Mouse (Mus musculus) MEL (cell line): Measurements from ENCODE around the gene 4931429L15Rik. TPM values are rescaled to one million over a fixed set of nuclear protein-coding genes. Genes with fewer than 3 reads are reported as not detected.

Experiments used
- DNase-seq: peaks from one replicate; pipeline ENCODE4 v3.0.0; 2011; ENCODE audit warnings: low read depth, low spot score
- H3K27ac ChIP-seq: 2 replicates; pipeline ENCODE4 v1.5.1; 2012; ENCODE audit warnings: low read depth, mild to moderate bottlenecking, control low read depth, low read length, moderate library complexity; ENCODE audit not compliant: control insufficient read depth
- H3K27me3 ChIP-seq, 2 experiments: fragments of 150-350 bp in 1 of 2; sonication (generic) in 1 of 2; 2 replicates each; pipeline ENCODE4 v1.6.1; 2012; ENCODE audit warnings: low read length in 2 of 2, mild to moderate bottlenecking in 2 of 2, improper control_type of control experiment in 1 of 2, moderate library complexity in 1 of 2; ENCODE audit not compliant: insufficient read depth in 2 of 2, control insufficient read depth in 1 of 2
- H3K36me3 ChIP-seq, 2 experiments: 2 replicates each; pipeline ENCODE4 v1.6.1; 2012 to 2014; ENCODE audit warnings: low read length in 2 of 2, improper control_type of control experiment in 1 of 2, inconsistent platforms in 1 of 2, mild to moderate bottlenecking in 1 of 2; ENCODE audit not compliant: insufficient read depth in 2 of 2, control insufficient read depth in 1 of 2
- H3K4me1 ChIP-seq, 2 experiments: fragments of 150-350 bp in 1 of 2; sonication (generic) in 1 of 2; 2 replicates each; pipeline ENCODE4 v1.6.1; 2012; ENCODE audit warnings: low read length in 2 of 2, improper control_type of control experiment in 1 of 2, mild to moderate bottlenecking in 1 of 2; ENCODE audit not compliant: insufficient read depth in 2 of 2, control insufficient read depth in 1 of 2
- H3K4me3 ChIP-seq, 2 experiments: fragments of 150-350 bp in 1 of 2; sonication (generic) in 1 of 2; 2 replicates each; pipeline ENCODE4 v1.5.1; 2012; ENCODE audit warnings: low read depth in 2 of 2, low read length in 2 of 2, mild to moderate bottlenecking in 2 of 2, moderate library complexity in 2 of 2, control low read depth in 1 of 2, improper control_type of control experiment in 1 of 2; ENCODE audit not compliant: control insufficient read depth in 1 of 2, insufficient read depth in 1 of 2
- H3K79me2 ChIP-seq: 2 replicates; pipeline ENCODE4 v1.6.1; 2012; ENCODE audit warnings: mild to moderate bottlenecking, low read length, moderate library complexity; ENCODE audit not compliant: control insufficient read depth, poor library complexity, insufficient read depth
- H3K9ac ChIP-seq: 2 replicates; pipeline ENCODE4 v1.6.1; 2012; ENCODE audit warnings: low read depth, mild to moderate bottlenecking, control low read depth, low read length, moderate library complexity; ENCODE audit not compliant: control insufficient read depth, poor library complexity, severe bottlenecking
- H3K9me3 ChIP-seq: fragments of 150-350 bp; sonication (generic); replicated peaks from 2 replicates; pipeline ENCODE4 v1.6.1; 2012; ENCODE audit warnings: mild to moderate bottlenecking, low read length, improper control_type of control experiment, moderate library complexity; ENCODE audit not compliant: insufficient read depth
- BHLHE40 ChIP-seq: IDR thresholded peaks from 2 replicates; pipeline ENCODE4 v1.6.1; 2012; ENCODE audit warnings: low read depth, mild to moderate bottlenecking, inconsistent platforms, low read length, improper control_type of control experiment, borderline replicate concordance
- CHD1 ChIP-seq: IDR thresholded peaks from 2 replicates; pipeline ENCODE4 v1.6.1; 2012; ENCODE audit warnings: low read depth, mild to moderate bottlenecking, inconsistent platforms, low read length, improper control_type of control experiment
- GABPA ChIP-seq: IDR thresholded peaks from 2 replicates; pipeline ENCODE4 v1.6.1; 2012; ENCODE audit warnings: low read depth, mild to moderate bottlenecking, inconsistent platforms, low read length, improper control_type of control experiment, moderate library complexity
- GATA1 ChIP-seq: IDR thresholded peaks from 2 replicates; pipeline ENCODE4 v1.6.1; 2011; ENCODE audit warnings: low read depth, low read length, improper control_type of control experiment
- MAX ChIP-seq: IDR thresholded peaks from 2 replicates; pipeline ENCODE4 v1.6.1; 2011; ENCODE audit warnings: low read length, improper control_type of control experiment
- MXI1 ChIP-seq: IDR thresholded peaks from 2 replicates; pipeline ENCODE4 v1.6.1; 2011; ENCODE audit warnings: mild to moderate bottlenecking, low read depth, low read length, improper control_type of control experiment
- MYC ChIP-seq: IDR thresholded peaks from 2 replicates; pipeline ENCODE4 v1.6.1; 2011; ENCODE audit warnings: low read depth, mild to moderate bottlenecking, low read length, improper control_type of control experiment, moderate library complexity
- NRF1 ChIP-seq: IDR thresholded peaks from 2 replicates; pipeline ENCODE4 v1.6.1; 2014; ENCODE audit warnings: low read depth, mild to moderate bottlenecking, inconsistent platforms, low read length, improper control_type of control experiment, moderate library complexity; ENCODE audit not compliant: poor library complexity, insufficient read depth, severe bottlenecking
- POLR2A ChIP-seq, 2 experiments: IDR thresholded peaks; 2 replicates each; pipeline ENCODE4 v1.6.1; 2011 to 2012; ENCODE audit warnings: low read length in 2 of 2, mild to moderate bottlenecking in 2 of 2, control low read depth in 1 of 2, improper control_type of control experiment in 1 of 2, low read depth in 1 of 2, moderate library complexity in 1 of 2; ENCODE audit not compliant: control insufficient read depth in 1 of 2, insufficient read depth in 1 of 2, poor library complexity in 1 of 2
- POLR2AphosphoS2 ChIP-seq: IDR thresholded peaks from 2 replicates; pipeline ENCODE4 v1.6.1; 2011; ENCODE audit warnings: low read length, improper control_type of control experiment
- POLR2AphosphoS5 ChIP-seq: IDR thresholded peaks from 2 replicates; pipeline ENCODE4 v1.6.1; 2012; ENCODE audit warnings: low read depth, borderline replicate concordance, mild to moderate bottlenecking, inconsistent platforms, low read length, moderate library complexity, mixed read lengths
- RAD21 ChIP-seq: IDR thresholded peaks from 2 replicates; pipeline ENCODE4 v1.6.1; 2011; ENCODE audit warnings: mild to moderate bottlenecking, low read depth, low read length, improper control_type of control experiment
- RCOR1 ChIP-seq: IDR thresholded peaks from 2 replicates; pipeline ENCODE4 v1.6.1; 2012; ENCODE audit warnings: low read depth, mild to moderate bottlenecking, inconsistent platforms, low read length, improper control_type of control experiment
- SIN3A ChIP-seq: IDR thresholded peaks from 2 replicates; pipeline ENCODE4 v1.6.1; 2012; ENCODE audit warnings: low read length, improper control_type of control experiment, inconsistent platforms
- SMC3 ChIP-seq: IDR thresholded peaks from 2 replicates; pipeline ENCODE4 v1.6.1; 2011; ENCODE audit warnings: low read depth, low read length, improper control_type of control experiment
- TAL1 ChIP-seq: IDR thresholded peaks from 2 replicates; pipeline ENCODE4 v1.6.1; 2012; ENCODE audit warnings: mild to moderate bottlenecking, inconsistent platforms, low read length, moderate library complexity, mixed read lengths
- TCF12 ChIP-seq: IDR thresholded peaks from 2 replicates; pipeline ENCODE4 v1.6.1; 2014; ENCODE audit warnings: low read depth, mild to moderate bottlenecking, inconsistent platforms, low read length, improper control_type of control experiment, moderate library complexity
- UBTF ChIP-seq: IDR thresholded peaks from 2 replicates; pipeline ENCODE4 v1.6.1; 2012; ENCODE audit warnings: low read depth, mild to moderate bottlenecking, inconsistent platforms, low read length, improper control_type of control experiment, moderate library complexity, borderline replicate concordance; ENCODE audit not compliant: insufficient read depth
- USF1 ChIP-seq: IDR thresholded peaks from 2 replicates; pipeline ENCODE4 v1.6.1; 2014; ENCODE audit warnings: low read depth, mild to moderate bottlenecking, inconsistent platforms, low read length, improper control_type of control experiment, moderate library complexity
- ZC3H11A ChIP-seq: IDR thresholded peaks from 2 replicates; pipeline ENCODE4 v1.6.1; 2012; ENCODE audit warnings: low read depth, mild to moderate bottlenecking, inconsistent platforms, low read length, improper control_type of control experiment
- ZKSCAN1 ChIP-seq: IDR thresholded peaks from 2 replicates; pipeline ENCODE4 v1.6.1; 2012; ENCODE audit warnings: low read depth, mild to moderate bottlenecking, inconsistent platforms, low read length, improper control_type of control experiment, moderate library complexity
- ZNF384 ChIP-seq: IDR thresholded peaks from 2 replicates; pipeline ENCODE4 v1.6.1; 2012; ENCODE audit warnings: low read depth, mild to moderate bottlenecking, inconsistent platforms, low read length, improper control_type of control experiment
- polyA plus RNA-seq, 2 experiments: library from polyadenylated mRNA; stranded (reverse) in 1 of 2; unstranded in 1 of 2; fragments of >175 nt in 1 of 2; fragments of >200 nt in 1 of 2; gene quantifications; 2 replicates each; pipeline versions ENCODE4 v1.2.1 to v1.2.4; 2012; ENCODE audit warnings: low replicate concordance in 2 of 2, low read depth in 1 of 2; ENCODE audit not compliant: insufficient read length in 2 of 2, insufficient read depth in 1 of 2, missing spikeins in 1 of 2
- total RNA-seq: library from RNA; depleted of rRNA; stranded (reverse); fragments of 300-350 nt; gene quantifications from 2 replicates; pipeline ENCODE4 v1.2.3, GENCODE M21; 2012

The 4931429L15Rik gene
- total and polyA plus RNA-seq, 3 experiments = not detected

DNA sequence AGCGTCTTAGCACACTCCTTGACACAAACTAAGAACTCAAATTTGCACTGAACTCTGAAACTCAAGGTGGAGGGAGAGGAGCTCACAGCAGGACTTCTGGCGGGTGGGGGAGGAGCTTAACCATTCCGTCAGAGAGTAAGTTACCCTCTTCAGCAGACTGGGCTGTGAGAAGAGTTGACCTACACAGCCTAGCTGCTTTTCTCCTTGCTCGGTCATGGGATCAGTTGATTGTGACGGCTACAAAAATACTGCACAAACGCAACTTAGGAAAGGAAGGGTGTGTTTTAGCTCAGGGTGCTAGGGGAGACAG, 10.8 kb upstream of the 4931429L15Rik start:
- TF ChIP-seq UBTF (no peak), ZC3H11A (no peak), TCF12 (no peak), RAD21 (no peak), POLR2AphosphoS5 (no peak), CHD1 (no peak), MXI1 (no peak), BHLHE40 (no peak), GATA1 (no peak), NRF1 (no peak), ZNF384 (no peak), MYC (no peak), SMC3 (no peak), GABPA (no peak)
- Histone ChIP-seq H3K4me1 (no peaks in the 10 kb centered on the region), H3K9ac (no peak overlapping the region), H3K27me3 (peaks cover 0 to 5% of the 10 kb centered on the region in 2 experiments; a peak in 2 of 4 replicates), H3K36me3 (no peaks in the 10 kb centered on the region), H3K79me2 (no peaks in the 10 kb centered on the region), H3K4me3 (no peak overlapping the region), H3K9me3 (no peaks in the 10 kb centered on the region), H3K27ac (no peak overlapping the region)
- DNase-seq = no peak

GRCm38 (mm10) chr9:46329801-46330585, 10.2 kb upstream of the 4931429L15Rik start:
- Histone ChIP-seq H3K79me2 (no peaks in the 10 kb centered on the region), H3K36me3 (no peaks in the 10 kb centered on the region), H3K27me3 (peaks cover under 1 to 8% of the 10 kb centered on the region in 2 experiments; a peak in 3 of 4 replicates), H3K4me1 (no peaks in the 10 kb centered on the region), H3K4me3 (no peak overlapping the region), H3K27ac (no peak overlapping the region), H3K9ac (no peak overlapping the region), H3K9me3 (no peaks in the 10 kb centered on the region)
- TF ChIP-seq SMC3 (no peak), POLR2AphosphoS2 (no peak), POLR2A (IDR thresholded peaks at IDR 0.05; ENCODE audit: control insufficient read depth in 1 of 2, insufficient read depth in 1 of 2, low read depth in 1 of 2, low read length in 2 of 2, poor library complexity in 1 of 2) (no peak), ZC3H11A (no peak), GABPA (no peak), TAL1 (no peak), MAX (no peak), BHLHE40 (no peak), POLR2AphosphoS5 (no peak), SIN3A (no peak), ZKSCAN1 (no peak), USF1 (no peak), CHD1 (no peak), RCOR1 (no peak)
- DNase-seq = no peak
